Mouse (Mus musculus): ENCODE data around the gene Rfx4. TPM values are rescaled to one million over a fixed set of nuclear protein-coding genes. Genes with fewer than 3 reads are reported as not detected.
A peak's percentile ranks its signal among the peaks of the same experiment; 100 is the strongest.

Rfx4 gene
- total RNA-seq, 2 experiments from 2014 or later, result not detected

DNA sequence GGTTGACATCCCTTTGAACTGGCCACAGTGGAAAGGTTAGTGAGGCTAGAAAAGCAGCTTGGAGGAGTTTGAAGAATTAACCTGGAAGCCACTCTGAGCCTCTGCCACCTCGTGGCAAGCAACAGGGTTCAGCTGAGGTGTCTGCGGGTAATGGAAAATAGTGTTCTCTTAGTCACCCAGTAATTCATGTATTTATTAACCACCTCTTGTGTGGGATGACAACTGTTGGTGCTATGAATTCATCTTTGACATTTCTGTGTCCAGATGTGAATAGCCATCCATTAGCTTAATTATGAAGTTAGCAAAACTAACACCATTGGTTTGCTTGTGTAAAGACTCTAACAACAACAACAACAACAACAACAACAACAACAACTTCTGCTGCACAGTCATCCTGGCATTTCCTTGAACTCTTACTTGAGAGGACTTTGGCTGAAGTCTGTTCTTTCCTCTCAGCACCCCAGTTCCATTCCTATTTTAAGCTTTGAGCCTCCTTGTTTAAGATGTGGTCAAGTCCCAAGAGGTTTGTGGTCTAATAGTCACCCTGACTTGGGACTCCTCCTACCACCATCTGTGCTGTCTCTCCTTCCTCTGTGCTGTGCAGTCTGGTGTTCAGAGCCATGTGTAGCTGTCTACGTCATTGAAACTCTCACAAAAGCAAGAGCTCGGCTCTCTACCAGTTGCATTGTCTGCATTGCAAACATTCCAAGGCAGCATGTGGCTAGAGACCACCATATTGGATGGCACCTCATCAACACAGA, 60.0 kb downstream of the Rfx4 start:
- DNase-seq, result no peak

DNA sequence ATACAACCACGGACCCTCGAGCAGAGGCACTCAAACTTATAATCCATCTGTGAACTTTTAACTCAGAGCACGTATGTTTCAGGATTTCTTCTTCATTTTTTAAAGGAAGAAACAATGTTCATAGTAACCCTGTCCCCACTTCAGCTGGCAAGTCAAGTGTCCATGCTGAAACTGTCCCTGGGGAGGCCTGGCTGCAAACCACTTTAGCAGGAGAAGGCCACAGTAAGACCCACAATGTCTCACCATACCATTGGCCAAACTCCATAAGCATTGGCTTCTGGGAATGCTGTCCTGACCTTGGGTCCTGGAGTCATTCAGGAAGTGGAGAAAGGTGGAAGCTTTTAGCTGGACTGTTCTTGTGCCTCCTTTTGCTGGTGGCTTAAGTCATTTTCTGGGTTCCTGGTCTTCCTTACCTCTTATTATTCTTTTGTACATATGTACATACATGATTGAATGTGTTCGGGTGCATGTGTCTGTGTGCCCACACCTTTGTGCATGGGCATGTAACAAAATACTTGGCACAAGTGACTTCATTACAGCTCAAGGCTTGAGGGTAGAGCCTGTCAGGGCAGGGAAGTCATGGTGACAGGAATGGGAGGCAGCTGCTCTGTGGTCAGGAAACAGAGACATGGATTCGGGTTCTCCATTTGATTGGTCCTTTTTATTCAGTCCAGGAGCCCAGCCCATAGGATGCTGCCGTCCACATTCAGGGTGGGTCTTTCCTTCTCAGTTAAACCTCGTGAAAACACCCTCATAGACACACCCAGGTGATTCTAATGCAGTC, 61.4 kb downstream of the Rfx4 start:
- no peak for DNase-seq

- DNase-seq, result no peak
Measured at GRCm38 (mm10) chr10:84819669-84820068, 63.8 kb downstream of the Rfx4 start.

DNA sequence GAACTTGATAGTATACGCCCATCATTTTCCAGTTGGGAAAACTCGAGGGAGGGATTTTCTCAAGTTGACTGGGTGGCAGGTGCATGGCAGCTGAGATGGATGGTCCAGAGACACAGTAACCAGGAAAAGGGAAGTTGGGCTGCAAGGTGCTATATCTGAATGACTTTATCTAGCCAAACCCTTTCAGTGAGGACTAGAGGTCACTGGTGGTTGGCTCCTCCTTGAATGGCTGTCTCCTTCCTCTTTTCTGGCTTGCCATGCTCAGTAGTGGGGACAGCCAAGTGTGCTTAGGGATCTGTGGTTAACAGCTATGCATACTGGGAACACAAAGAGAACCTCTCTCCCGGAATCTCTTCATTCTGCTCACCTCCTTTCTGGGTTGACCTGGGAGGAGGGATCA, 64.4 kb downstream of the Rfx4 start:
- DNase-seq, result no peak

- DNase-seq, result no peak
Measured at GRCm38 (mm10) chr10:84822741-84823151, 66.9 kb downstream of the Rfx4 start.

DNA sequence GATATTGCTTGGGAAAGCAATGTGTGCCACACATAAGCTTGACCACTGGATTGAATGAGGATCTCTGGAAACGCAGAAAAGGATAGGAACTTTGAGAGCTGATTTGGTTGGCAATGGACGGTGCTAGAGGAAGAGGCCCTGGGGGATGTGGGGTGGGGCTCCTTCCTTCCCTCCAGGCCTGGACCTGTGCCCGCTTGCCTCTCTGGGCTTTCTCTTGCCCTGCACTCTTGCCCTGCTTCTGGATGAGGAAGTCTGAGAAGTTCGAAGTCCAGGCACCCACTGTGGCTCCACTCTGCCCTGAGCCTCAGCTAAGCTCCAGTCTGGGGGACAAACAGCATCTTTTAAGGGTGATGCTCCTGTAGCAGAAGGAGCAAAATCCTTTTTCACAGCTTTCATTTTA, 67.8 kb downstream of the Rfx4 start:
- peak; percentile 48 for DNase-seq

- DNase-seq, result no peak
Measured at GRCm38 (mm10) chr10:84829009-84829408, 73.1 kb downstream of the Rfx4 start.

DNA sequence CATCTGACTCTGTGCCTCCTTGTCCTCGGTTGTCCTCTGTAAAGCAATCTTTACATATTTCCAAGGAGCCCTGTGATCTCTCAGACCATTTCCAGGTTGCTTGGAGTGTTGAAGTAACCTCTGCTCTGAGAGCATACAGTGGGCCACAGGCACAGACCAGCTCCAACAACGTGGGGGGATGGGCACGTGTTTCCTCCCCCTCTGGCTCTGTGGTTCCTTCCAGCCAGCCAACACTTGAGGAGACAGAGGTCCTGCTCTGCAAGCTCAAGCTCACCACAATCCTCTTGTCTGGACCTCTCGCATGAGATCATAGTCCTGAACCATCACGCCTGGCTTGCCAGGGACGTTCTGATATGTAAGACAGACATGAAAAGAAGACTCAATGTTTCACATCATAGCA, 79.7 kb downstream of the Rfx4 start:
- no peak for DNase-seq

- peak; percentile 37 for DNase-seq
Measured at GRCm38 (mm10) chr10:84836104-84836503, 80.2 kb downstream of the Rfx4 start.

GRCm38 (mm10) chr10:84837355-84837754, 81.5 kb downstream of the Rfx4 start:
- DNase-seq, result no peak

- DNase-seq, result no peak
Measured at GRCm38 (mm10) chr10:84838850-84839473, 83.1 kb downstream of the Rfx4 start.

GRCm38 (mm10) chr10:84846638-84847037, 90.8 kb downstream of the Rfx4 start:
- DNase-seq, result no peak

DNA sequence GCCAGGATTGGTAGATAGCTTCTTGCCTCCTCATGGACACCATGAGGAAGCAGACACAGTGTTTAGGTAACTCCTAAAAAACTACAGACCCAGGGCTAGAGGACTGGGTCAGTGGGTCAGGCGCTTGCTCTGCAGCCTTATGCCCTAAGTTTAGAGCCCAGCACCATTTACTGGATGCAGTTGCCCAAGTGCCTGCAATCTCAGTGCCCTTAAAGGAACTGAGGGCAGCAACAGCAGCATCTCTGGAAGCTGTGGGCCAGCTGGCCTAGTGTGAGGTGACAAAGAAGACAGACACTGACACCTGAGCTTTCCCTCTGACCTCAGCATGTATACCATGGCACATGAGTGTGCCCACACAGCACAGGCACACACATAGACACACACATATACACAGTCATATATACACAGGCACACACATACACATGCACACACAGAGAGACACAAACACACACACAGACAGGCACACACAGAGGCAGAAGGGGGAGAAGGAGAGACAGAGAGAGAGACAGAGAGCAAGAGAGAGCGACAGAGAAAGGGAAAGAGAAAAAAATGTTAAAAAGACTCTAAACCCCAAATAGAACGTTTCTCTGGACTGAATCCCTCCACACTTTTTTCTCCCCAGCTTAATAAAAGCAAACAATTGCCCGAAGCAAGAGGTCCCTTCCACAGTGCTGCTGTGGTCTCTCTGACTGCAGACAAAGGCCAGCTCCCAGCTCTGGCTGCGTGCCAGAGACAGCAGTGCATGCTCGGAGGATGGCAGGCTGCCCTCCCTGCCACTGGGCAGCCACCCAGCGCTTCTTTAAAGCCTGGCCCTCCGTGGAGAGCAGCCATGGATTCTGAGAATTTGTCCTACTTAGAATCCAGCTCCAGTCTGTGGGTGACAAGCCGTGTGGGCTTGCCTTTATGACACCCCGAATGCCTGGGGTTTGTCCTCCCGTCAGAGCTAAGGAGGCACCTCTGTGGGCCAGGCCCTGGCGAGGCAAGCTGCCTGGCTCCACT, 96.4 kb downstream of the Rfx4 start:
- peak; percentile 91 for DNase-seq

DNA sequence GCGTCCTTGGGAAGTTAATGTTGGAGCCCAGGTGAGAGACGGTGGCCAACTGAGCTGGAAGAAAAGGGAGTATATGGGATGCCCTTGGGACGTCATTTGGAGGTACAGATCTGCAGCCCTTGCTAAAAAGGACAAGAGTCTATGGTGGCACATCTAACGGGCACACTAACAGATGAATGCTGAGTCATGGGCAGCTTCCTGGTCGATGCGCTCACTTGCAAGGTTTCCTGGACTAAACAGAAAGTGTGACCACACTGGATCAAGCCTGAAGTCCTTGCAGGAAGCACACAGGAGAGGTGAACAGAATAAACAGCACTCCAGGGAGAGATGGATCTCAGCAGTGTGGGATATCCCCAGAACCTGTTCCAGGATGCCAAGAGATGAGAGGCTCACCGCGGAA, 98.2 kb downstream of the Rfx4 start:
- DNase-seq, result no peak

GRCm38 (mm10) chr10:84855466-84855865, 99.6 kb downstream of the Rfx4 start:
- no peak for DNase-seq

DNA sequence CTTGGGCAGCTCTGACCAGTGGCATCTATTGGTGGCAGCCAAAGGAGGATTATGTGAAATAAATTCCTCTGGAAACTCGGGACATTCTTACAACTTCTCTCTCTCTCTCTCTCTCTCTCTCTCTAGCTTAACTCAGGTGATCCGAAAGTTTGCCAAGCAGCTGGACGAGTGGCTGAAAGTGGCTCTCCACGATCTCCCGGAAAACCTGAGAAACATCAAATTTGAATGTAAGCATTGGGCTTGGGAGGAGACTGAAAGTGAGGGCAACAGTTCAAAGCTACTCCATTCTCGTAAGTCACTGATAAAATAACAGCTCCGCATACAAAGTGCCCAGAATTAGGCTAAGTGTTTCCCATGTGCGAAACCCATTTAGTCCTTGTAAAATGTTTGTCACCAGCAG, 102.5 kb downstream of the Rfx4 start:
- DNase-seq, result no peak

DNA sequence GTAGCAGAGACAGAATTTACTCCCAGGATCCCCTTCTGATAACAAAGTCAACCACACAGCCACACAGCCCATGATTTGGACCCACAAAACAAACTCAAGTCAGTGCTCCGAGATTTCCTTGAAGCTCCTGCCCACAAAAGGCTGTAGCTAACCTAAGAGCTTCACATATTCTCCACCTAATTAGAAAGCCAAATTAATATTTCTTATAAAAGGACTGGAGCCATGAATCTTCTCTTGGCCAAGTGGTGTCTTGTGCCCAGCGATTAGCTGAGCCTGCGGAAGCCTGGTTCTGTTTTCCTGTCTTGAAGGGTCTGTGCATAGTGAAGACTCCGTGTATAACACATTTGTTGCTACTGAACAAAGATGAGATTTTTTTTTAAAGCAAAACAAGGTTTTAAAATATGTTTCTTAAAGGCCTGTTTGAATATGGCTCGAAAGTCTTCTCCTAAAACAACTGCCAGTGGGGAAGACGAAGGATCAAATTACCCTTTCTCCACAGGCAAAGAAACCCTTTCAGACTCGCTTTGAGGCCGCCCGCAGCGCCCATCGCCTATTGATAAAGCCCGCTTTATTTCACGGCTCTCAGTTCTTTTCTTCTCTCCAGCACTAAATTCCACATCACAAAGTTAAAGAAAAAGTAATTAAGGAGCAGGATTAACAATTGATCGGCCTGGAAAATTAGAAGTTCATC, 103.1 kb downstream of the Rfx4 start:
- DNase-seq, result no peak

DNA sequence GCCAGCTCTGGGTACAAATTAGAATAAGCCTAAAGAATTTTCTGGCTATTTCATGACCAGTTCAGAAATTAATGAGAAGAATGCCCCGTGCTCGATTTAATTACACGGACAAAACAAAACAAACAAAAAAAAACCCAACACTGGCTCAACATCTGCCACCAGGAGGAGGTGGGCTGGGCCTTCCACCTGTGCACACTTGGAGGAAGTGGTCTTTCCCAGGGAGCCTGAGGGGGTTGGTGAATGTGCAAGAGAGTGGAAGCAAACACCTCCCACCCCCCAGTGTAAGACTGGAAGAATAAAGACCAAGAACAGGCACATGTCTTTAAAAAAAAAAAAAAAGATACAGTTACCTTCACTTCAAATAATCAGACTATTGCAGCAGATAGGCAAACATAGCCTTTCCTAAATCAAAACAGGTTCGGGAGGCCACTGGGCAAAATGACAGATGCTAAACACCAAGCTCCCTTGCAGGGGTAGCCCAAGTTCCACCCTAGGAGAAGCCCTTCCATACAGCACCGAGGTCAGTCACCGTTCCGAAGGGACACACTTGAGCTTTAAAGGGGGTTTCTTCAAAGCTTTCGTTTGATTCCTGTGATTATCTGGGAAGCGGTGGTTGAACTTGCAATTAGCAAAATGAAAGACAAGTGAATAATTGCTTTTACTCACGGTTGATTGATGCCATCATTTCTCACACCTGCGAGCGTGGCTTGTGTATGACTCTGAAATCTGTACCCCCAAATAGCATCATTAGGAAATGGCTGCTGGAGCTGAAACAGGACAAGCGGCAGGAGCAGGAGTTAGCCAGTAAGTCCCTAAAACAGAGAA, 103.9 kb downstream of the Rfx4 start:
- DNase-seq, result no peak

- DNase-seq, result no peak
Measured at GRCm38 (mm10) chr10:84863488-84863887, 107.6 kb downstream of the Rfx4 start.

GRCm38 (mm10) chr10:84867577-84867976, 111.7 kb downstream of the Rfx4 start:
- DNase-seq, result no peak

DNA sequence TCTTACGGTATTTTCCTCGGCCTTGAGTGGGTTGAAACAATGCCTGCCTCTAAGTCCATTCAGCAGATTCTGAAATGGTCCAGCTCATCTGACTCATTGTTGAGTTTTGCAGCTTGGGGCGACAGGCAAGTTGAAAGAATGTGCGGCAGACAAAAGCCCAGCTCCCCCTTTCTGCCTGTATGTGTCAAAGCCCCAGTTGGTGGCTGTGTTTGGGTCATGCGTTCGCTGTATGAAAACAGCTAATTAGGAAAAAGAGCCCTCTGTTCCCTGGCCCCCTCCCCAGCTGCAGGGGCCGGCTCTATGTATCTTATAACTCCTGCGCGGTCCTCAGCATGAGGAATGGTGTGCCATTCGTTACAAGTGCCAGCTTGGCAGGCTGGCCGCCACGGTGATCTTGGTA, 115.4 kb downstream of the Rfx4 start:
- no peak for DNase-seq
